Mouse (Mus musculus): ENCODE results near the gene Pdlim4.

GRCm38 (mm10) chr11:54066400-54066799, 2.4 kb downstream of the Pdlim4 start:
- TF ChIP-seq POLR2A (IDR thresholded peaks at IDR 0.05; ENCODE audit: borderline replicate concordance, extremely low read depth, low read depth, low read length) = no peak
- no peak for TF ChIP-seq CTCF (IDR thresholded peaks at IDR 0.05; ENCODE audit: insufficient read depth, low read length)
